Mouse (Mus musculus): ENCODE measurements at regions not wholly inside any gene's neighbourhood (a gene's known extent, or its start where the extent isn't known, plus 50 kb on each side); places are given as distances from the start of the nearest gene placed in this dataset.

DNA sequence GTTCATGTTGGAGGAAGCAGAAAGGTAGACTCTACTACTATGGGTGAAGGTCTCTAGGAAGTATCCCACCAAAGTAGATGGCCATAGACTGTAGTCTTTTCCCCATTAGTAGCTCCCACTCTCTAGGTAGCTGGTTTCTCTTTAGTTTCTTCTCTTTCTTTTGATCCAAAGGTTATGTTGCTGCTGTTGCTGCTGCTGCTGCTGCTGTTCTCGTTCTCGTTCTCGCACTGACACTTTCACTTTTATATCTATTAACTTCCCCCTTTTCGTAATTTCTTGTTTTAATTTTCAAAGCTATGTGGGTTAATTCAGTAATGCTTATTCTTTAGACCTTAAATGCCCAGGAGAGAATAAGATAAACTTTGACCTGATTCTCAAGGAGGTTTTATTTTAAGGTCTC is 58.3 kb downstream of the Tmem100 start:
- Histone ChIP-seq H3K27ac (replicated peaks; ENCODE audit: low read depth, low read length) (no peak overlapping the region), H3K27me3 (ENCODE audit: control insufficient read depth, insufficient read depth, low read length) (no peaks in the 10 kb centered on the region), H3K36me3 (ENCODE audit: control insufficient read depth, insufficient read depth, low read length) (no peaks in the 10 kb centered on the region), H3K4me1 (ENCODE audit: control insufficient read depth, insufficient read depth, low read length) (no peaks in the 10 kb centered on the region), H3K4me3 (ENCODE audit: low read depth, low read length) (no peak overlapping the region), H3K9ac (ENCODE audit: low read length) (no peak overlapping the region), H3K9me3 (ENCODE audit: control insufficient read depth, low read length) (no peaks in the 10 kb centered on the region), H3K4me2 (ENCODE audit: low read depth, severe bottlenecking) (no peak overlapping the region)
- DNase-seq (ENCODE audit: low spot score) (no peak), ATAC-seq (ENCODE audit: insufficient number of reproducible peaks, low FRiP score, low TSS enrichment, low read depth) (no peak)
- WGBS = 84% methylated on average over 4 of the region's 4 CpGs

DNA sequence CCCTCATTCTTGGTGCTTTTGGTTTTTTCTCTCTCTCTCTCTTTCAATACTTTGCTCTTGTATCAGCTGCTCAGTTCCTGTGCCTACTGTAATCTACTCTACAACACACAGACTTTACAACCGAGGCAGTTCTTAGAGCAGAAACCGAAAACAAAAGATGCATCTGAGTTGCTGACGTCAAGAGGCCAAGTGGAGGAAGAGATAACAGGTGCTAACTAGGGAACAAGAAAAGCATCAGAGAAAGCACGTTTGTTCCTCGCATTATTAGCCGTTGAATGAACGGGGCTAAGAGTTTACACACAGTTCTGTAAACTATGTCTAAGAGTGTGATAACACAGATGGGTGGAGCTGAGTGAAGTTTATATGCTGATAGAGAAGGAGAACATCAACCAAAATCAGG is 63.9 kb downstream of the Tmem100 start:
- no peak overlapping the region for H3K9ac ChIP-seq (ENCODE audit: low read length)
- H3K4me3 ChIP-seq (ENCODE audit: low read depth, low read length) = no peak overlapping the region
- no peak for DNase-seq (ENCODE audit: low spot score)
- 84% methylated on average over 7 of the region's 7 CpGs for WGBS
- no peaks in the 10 kb centered on the region for H3K4me1 ChIP-seq (ENCODE audit: control insufficient read depth, insufficient read depth, low read length)
- ATAC-seq (ENCODE audit: insufficient number of reproducible peaks, low FRiP score, low TSS enrichment, low read depth) = no peak
- H3K4me2 ChIP-seq (ENCODE audit: low read depth, severe bottlenecking) = no peak overlapping the region
- no peak overlapping the region for H3K27ac ChIP-seq (replicated peaks; ENCODE audit: low read depth, low read length)
- no peaks in the 10 kb centered on the region for H3K27me3 ChIP-seq (ENCODE audit: control insufficient read depth, insufficient read depth, low read length)
- no peaks in the 10 kb centered on the region for H3K9me3 ChIP-seq (ENCODE audit: control insufficient read depth, low read length)
- no peaks in the 10 kb centered on the region for H3K36me3 ChIP-seq (ENCODE audit: control insufficient read depth, insufficient read depth, low read length)

DNA sequence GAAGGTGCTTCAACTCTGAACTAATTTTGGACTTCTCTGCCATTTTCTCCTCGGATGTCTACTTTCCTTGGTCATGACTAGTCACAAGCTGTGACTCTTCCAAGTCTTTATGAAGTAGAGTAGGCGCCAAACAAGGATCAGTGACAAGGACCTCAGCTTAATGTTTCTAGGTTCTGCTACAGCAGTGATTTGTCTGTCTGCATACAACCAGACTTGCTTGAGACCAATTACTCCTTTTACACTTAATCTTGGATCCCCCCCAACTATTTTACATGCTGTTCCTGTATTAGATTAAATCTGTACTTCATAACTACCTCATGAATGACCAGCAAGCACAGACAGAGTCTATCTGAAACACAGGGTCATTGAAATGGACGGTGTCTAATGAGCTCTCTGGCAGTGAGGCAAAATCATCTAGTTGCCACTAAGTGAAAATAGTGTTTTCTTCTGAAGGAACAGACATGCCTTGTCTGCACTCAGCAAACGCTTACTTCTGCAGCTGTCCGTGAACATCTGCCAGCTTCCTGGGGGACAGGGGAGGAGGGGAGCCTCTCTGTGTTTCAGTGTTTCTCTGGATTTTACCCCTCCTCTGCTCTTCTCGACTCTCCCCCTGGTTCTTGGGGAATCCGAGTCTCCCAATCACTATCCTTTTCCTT is 64.7 kb downstream of the Tmem100 start:
- H3K9me3 ChIP-seq (ENCODE audit: control insufficient read depth, low read length) = no peaks in the 10 kb centered on the region
- no peaks in the 10 kb centered on the region for H3K36me3 ChIP-seq (ENCODE audit: control insufficient read depth, insufficient read depth, low read length)
- no peaks in the 10 kb centered on the region for H3K4me1 ChIP-seq (ENCODE audit: control insufficient read depth, insufficient read depth, low read length)
- no peak overlapping the region for H3K4me3 ChIP-seq (ENCODE audit: low read depth, low read length)
- WGBS = 88% methylated on average over 7 of the region's 7 CpGs
- DNase-seq (ENCODE audit: low spot score) (no peak), ATAC-seq (ENCODE audit: insufficient number of reproducible peaks, low FRiP score, low TSS enrichment, low read depth) (no peak)
- no peak overlapping the region for H3K9ac ChIP-seq (ENCODE audit: low read length)
- H3K27ac ChIP-seq (replicated peaks; ENCODE audit: low read depth, low read length) = no peak overlapping the region
- no peak overlapping the region for H3K4me2 ChIP-seq (ENCODE audit: low read depth, severe bottlenecking)
- no peaks in the 10 kb centered on the region for H3K27me3 ChIP-seq (ENCODE audit: control insufficient read depth, insufficient read depth, low read length)

DNA sequence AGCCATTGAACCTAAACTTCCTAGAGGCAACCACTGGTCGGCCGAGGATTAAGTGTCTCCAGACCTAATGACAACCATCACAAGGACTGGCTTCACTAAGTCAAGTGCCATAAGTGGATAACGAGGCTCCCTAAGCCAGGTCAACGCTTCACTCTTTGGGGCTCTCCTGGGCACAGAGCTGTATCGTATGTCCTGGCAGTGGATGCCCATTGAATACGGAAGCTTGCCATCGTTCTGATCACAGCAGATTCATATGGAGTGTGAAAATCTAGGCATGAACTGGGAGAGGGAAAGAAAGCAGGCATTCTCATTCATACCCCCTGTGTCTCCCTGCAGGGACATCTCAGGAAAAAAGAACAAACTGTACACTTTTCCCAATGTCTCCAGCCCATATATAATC is 68.3 kb downstream of the Tmem100 start:
- no peaks in the 10 kb centered on the region for H3K9me3 ChIP-seq (ENCODE audit: control insufficient read depth, low read length)
- DNase-seq (ENCODE audit: low spot score) = no peak
- H3K27ac ChIP-seq (replicated peaks; ENCODE audit: low read depth, low read length) = no peak overlapping the region
- H3K36me3 ChIP-seq (ENCODE audit: control insufficient read depth, insufficient read depth, low read length) = no peaks in the 10 kb centered on the region
- H3K27me3 ChIP-seq (ENCODE audit: control insufficient read depth, insufficient read depth, low read length) = no peaks in the 10 kb centered on the region
- no peak overlapping the region for H3K9ac ChIP-seq (ENCODE audit: low read length)
- H3K4me2 ChIP-seq (ENCODE audit: low read depth, severe bottlenecking) = no peak overlapping the region
- H3K4me3 ChIP-seq (ENCODE audit: low read depth, low read length) = no peak overlapping the region
- WGBS = 57% methylated on average over 7 of the region's 7 CpGs
- no peaks in the 10 kb centered on the region; the same call in 1 of the 2 replicates for H3K4me1 ChIP-seq (ENCODE audit: control insufficient read depth, insufficient read depth, low read length)
- no peak for ATAC-seq (ENCODE audit: insufficient number of reproducible peaks, low FRiP score, low TSS enrichment, low read depth)

DNA sequence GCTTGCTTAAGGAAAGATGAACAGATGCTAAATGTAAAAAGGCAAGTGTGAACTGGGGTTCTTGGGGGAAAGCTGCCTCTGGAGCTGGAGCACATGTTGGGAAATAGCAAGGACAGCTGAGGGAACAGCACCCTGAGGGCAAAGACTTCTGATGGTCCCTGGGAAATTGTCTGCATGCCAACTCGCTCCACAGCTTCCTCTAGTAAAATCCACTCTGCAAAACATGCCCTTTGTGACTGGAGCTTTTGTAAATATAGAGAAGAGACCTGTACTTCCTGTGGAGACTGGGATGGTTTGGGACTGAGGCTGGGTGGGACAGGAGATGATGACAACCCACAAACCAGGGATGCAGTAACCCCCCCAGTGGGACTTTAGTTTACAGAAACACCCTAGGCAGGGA is 69.0 kb downstream of the Tmem100 start:
- H3K27me3 ChIP-seq (ENCODE audit: control insufficient read depth, insufficient read depth, low read length) = no peaks in the 10 kb centered on the region
- DNase-seq (ENCODE audit: low spot score) (no peak), ATAC-seq (ENCODE audit: insufficient number of reproducible peaks, low FRiP score, low TSS enrichment, low read depth) (no peak)
- no peaks in the 10 kb centered on the region for H3K9me3 ChIP-seq (ENCODE audit: control insufficient read depth, low read length)
- H3K4me1 ChIP-seq (ENCODE audit: control insufficient read depth, insufficient read depth, low read length) = no peaks in the 10 kb centered on the region; the same call in 1 of the 2 replicates
- H3K4me3 ChIP-seq (ENCODE audit: low read depth, low read length) = no peak overlapping the region
- H3K9ac ChIP-seq (ENCODE audit: low read length) = no peak overlapping the region
- WGBS = 58% methylated on average over 1 of the region's 1 CpGs
- no peak overlapping the region for H3K27ac ChIP-seq (replicated peaks; ENCODE audit: low read depth, low read length)
- H3K4me2 ChIP-seq (ENCODE audit: low read depth, severe bottlenecking) = no peak overlapping the region
- no peaks in the 10 kb centered on the region for H3K36me3 ChIP-seq (ENCODE audit: control insufficient read depth, insufficient read depth, low read length)

DNA sequence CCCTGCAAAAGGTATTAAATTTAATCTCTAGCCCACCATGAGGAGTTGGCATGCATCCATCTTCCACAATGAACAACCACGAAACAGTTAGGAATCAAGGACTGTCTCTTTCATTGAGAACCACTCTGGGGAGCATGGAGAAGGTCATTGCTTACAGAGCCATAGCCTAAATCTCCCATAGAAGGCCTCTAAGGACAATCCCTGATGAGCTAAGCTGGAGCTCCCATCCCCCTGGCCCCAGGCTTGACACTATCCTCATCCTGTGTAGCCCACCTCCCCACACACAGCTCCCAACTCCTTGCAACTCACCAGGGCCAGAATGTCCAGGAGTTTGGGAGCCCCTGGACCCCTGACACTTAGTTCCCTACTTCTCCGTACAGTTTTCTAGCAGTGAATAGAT is 70.0 kb downstream of the Tmem100 start:
- Histone ChIP-seq H3K4me1 (ENCODE audit: control insufficient read depth, insufficient read depth, low read length) (no peaks in the 10 kb centered on the region; the same call in 1 of the 2 replicates), H3K36me3 (ENCODE audit: control insufficient read depth, insufficient read depth, low read length) (no peaks in the 10 kb centered on the region), H3K4me2 (ENCODE audit: low read depth, severe bottlenecking) (no peak overlapping the region), H3K27ac (replicated peaks; ENCODE audit: low read depth, low read length) (no peak overlapping the region), H3K9me3 (ENCODE audit: control insufficient read depth, low read length) (no peaks in the 10 kb centered on the region), H3K27me3 (ENCODE audit: control insufficient read depth, insufficient read depth, low read length) (no peaks in the 10 kb centered on the region), H3K9ac (ENCODE audit: low read length) (no peak overlapping the region), H3K4me3 (ENCODE audit: low read depth, low read length) (no peak overlapping the region)
- 92% methylated on average over 2 of the region's 2 CpGs for WGBS
- no peak for DNase-seq (ENCODE audit: low spot score)
- no peak for ATAC-seq (ENCODE audit: insufficient number of reproducible peaks, low FRiP score, low TSS enrichment, low read depth)

DNA sequence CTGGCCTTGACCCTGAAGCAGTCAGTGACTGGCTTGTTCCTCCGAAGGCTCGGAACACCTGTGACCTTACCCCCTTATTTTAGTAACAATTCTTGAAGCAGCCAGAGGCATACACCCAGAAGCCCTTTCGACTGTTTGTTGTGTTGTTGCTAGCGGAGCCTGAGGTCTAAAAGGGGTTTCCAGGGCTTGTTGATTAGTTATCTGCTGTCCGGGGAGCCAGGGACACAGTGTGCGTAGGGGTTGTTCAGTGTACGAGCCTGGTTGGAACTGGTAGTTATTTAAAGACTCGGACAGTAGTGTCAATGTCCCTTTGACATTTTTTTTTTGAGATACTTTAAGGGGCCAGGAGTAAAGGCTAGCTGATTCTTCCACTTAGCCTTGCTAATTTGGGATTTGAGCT is 71.1 kb downstream of the Tmem100 start:
- no peaks in the 10 kb centered on the region for H3K36me3 ChIP-seq (ENCODE audit: control insufficient read depth, insufficient read depth, low read length)
- no peaks in the 10 kb centered on the region for H3K9me3 ChIP-seq (ENCODE audit: control insufficient read depth, low read length)
- no peak for DNase-seq (ENCODE audit: low spot score)
- H3K4me2 ChIP-seq (ENCODE audit: low read depth, severe bottlenecking) = no peak overlapping the region
- H3K27ac ChIP-seq (replicated peaks; ENCODE audit: low read depth, low read length) = no peak overlapping the region
- 60% methylated on average over 8 of the region's 8 CpGs for WGBS
- no peak overlapping the region for H3K9ac ChIP-seq (ENCODE audit: low read length)
- H3K27me3 ChIP-seq (ENCODE audit: control insufficient read depth, insufficient read depth, low read length) = no peaks in the 10 kb centered on the region
- H3K4me3 ChIP-seq (ENCODE audit: low read depth, low read length) = no peak overlapping the region
- H3K4me1 ChIP-seq (ENCODE audit: control insufficient read depth, insufficient read depth, low read length) = peaks cover 4% of the 10 kb centered on the region; the same call in 1 of the 2 replicates
- ATAC-seq (ENCODE audit: insufficient number of reproducible peaks, low FRiP score, low TSS enrichment, low read depth) = no peak

DNA sequence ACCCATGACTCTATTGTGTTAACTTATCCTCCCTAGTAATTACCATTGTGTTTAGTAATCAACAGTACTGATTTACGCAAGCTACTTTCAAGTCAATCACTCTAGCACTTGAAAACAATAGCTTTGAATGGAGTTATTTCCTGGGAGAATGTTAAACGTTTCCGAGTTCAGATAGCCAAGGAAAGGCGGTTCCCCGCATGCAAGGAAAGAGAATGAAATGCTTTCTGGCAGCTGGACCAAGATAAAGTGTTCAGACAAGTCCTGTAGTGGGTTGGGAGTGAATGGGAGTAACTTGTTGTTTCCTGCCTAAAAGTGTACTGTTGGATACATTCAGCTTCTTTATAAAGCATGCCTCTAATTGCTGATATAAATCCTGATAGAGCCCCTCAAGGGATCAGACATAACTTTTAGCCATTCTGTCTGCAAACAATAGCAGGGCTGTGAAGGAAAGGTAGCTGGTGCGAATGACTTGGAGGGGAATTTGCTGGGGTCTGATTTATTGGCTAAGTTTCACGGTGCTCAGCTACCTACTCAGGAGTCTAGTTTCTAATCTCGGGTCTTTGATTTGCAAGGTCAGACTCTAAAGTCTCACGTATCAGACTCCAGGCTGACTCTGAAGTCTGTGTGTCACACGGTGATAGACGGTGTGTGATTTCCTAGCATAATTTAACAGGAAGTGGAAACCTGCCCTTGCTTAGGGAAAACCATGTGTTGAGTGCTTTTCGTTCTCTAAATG is 76.1 kb downstream of the Tmem100 start:
- Histone ChIP-seq H3K9me3 (ENCODE audit: control insufficient read depth, low read length) (no peaks in the 10 kb centered on the region), H3K4me2 (ENCODE audit: low read depth, severe bottlenecking) (no peak overlapping the region), H3K4me1 (ENCODE audit: control insufficient read depth, insufficient read depth, low read length) (peaks cover 4% of the 10 kb centered on the region; the same call in 1 of the 2 replicates), H3K4me3 (ENCODE audit: low read depth, low read length) (no peak overlapping the region), H3K27me3 (ENCODE audit: control insufficient read depth, insufficient read depth, low read length) (no peaks in the 10 kb centered on the region), H3K9ac (ENCODE audit: low read length) (no peak overlapping the region), H3K36me3 (ENCODE audit: control insufficient read depth, insufficient read depth, low read length) (no peaks in the 10 kb centered on the region), H3K27ac (replicated peaks; ENCODE audit: low read depth, low read length) (no peak overlapping the region)
- ATAC-seq (ENCODE audit: insufficient number of reproducible peaks, low FRiP score, low TSS enrichment, low read depth) (no peak), DNase-seq (ENCODE audit: low spot score) (peak; percentile 47)
- WGBS = 20% methylated on average over 12 of the region's 12 CpGs
